Mouse (Mus musculus) liver, adult 2 months (tissue): Measurements from ENCODE around the gene Il18.

Experiments
- CTCF ChIP-seq: fragments of 200-500 bp; IDR thresholded peaks from 2 replicates; pipeline ENCODE4 v1.5.1; 2011; ENCODE audit warnings: low read depth, low read length, control low read depth
- POLR2A ChIP-seq: fragments of 200-500 bp; IDR thresholded peaks from 2 replicates; pipeline ENCODE4 v1.6.1; 2011; ENCODE audit warnings: low read length, control low read depth; ENCODE audit not compliant: insufficient read depth; ENCODE audit errors: extremely low read depth

- TF ChIP-seq CTCF (no peak), POLR2A (peak; percentile 55; the same call in 1 of the 2 replicates)
Measured at GRCm38 (mm10) chr9:50616766-50617603, 62.4 kb downstream of the Il18 start, which contains the start of the genes Pih1d2 and Nkapd1.
